Mouse (Mus musculus): ENCODE measurements around the gene Treml1.
"Not testable (repeated sequence)": the region's sequence is repeated elsewhere in the genome, so short reads cannot be mapped to it uniquely, and the experiment has no call there.

The Treml1 gene

DNA sequence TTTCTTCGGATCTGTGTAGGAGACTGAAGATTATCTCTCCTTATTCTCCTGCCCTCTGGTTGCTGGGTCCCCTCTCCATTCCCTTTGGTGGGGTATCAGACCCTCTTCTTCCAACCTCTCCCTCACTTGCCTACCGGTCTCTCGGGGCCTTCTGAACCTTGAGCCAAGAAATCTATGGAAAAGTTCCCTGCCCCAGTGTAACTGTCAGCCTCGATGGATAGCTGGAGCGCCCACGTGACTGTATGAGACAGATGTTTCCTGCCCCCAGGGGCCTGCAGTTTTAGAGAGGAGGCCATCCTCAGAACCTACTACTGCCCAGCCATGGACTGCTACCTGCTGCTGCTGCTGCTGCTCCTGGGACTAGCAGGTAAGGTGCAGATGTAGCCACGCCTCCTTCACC lies at the start of gene Treml1:
TSS of gene Treml1 (plus strand) at position 301 of the 400 bp plus-strand sequence.
- no peak for DNase-seq (ENCODE audit: low read depth)

DNA sequence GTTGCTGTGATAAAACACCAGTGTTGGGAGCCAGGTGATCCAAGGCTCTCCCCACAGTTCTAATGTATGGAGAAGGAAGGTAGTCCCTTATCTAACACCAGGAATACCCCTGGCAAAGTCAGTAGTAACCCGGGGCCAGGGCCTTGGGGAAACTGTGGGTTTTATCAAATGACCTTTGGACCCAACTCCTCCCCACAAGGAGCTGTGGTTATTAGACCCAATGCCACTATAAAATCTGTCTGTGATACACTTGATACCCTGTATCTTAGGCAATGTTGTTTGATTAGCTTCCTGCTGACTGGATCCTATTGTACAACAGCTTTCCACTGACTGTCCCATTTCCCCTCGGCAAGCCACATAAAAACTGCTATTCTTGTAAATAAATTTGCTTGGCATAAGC lies 47.6 kb upstream of the Treml1 start:
- no peak for DNase-seq (ENCODE audit: low read depth)

DNA sequence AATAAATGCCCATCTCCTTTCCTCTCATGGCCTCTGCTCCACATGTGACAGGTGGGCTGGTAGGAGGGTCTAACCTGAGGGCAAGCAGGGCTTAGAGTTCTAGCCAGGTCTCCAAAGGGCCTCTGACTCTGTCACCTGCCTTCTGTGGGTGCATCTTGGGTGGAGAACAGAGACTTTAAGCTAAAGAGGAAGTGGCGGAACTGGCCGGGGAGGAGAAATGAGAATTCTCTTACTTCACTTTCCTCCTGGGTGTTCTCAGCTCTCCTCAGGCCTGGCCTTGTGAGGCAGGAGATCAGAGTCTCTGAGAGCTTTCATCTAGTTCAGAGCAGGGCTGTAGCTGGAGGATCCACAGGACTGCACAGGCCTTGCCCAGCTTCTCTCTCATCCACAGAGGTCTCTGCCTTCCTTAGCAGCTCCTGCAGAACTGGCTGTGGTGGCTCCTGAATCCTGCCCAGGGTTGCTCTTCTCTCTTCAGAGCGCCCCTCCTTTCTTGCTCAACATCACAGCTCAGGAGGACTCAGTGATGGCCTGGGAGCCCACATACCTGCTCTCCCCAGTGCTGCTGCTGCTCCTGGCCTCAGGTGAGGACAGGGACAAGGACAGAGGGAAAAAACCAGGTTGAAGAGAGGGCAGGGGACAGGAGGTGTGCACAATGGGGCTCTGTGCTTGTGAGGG lies 43.7 kb upstream of the Treml1 start, which contains the start of gene B430306N03Rik:
TSS of gene B430306N03Rik (plus strand) at position 237 of the 675 bp plus-strand sequence.
- not testable (repeated sequence) for DNase-seq (ENCODE audit: low read depth)

DNA sequence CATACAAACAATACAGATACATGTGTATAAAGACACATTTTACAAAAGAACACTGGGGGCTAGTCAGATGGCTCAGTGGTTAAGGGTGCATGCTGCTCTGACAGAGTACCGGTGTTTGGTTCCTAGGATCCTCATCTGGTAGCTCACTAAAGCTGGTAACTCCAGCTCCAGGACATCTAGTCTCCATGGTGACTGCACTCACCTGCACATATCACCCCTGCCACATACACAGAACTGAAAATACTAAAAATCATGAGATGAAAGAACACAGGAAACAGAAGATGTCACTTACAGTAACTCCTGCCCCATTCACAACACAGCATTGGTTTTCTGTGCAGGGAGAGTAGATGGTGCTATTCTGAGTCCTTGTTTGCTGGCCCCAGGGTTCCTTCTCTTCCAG lies 41.0 kb upstream of the Treml1 start:
- DNase-seq (ENCODE audit: low read depth) = no peak

DNA sequence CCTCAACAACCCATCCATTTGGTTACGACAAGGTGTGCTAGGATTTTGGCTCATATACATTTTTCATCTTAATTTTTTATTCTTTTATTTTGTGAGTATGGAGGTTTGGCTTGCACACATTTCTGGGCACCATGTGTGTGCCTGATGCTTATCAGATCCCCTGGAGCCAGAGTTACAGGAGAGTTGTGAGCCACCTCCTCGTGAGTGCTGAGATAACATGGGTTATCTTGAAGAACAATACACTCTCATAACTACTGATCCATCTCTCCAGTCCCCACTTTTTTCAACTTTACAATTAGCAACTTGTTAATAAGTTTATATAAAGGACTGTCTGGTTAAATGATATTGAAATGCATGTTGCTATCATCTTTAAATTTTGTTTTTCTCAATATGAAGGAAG lies 38.4 kb upstream of the Treml1 start:
- DNase-seq (ENCODE audit: low read depth) = no peak

DNA sequence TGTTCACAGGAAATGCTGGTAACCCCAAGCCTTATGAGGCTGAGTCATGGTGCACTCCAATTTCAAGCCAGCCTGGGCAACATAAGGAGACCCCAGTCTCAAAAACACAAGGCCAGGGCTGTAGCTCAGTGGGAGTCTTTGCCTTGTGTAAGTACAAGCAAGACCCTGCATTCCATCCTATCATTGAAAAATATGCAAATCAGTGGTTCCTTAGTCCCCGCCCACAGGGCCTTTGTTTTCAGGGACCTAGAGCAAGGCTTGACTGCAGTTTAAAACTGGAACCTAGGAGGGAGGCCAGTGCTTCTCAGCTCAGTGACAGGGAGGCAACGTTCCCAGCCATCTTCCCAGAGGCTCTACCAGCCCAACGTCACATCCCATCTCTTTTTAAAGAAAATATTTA lies 36.5 kb upstream of the Treml1 start:
- no peak for DNase-seq (ENCODE audit: low read depth)

DNA sequence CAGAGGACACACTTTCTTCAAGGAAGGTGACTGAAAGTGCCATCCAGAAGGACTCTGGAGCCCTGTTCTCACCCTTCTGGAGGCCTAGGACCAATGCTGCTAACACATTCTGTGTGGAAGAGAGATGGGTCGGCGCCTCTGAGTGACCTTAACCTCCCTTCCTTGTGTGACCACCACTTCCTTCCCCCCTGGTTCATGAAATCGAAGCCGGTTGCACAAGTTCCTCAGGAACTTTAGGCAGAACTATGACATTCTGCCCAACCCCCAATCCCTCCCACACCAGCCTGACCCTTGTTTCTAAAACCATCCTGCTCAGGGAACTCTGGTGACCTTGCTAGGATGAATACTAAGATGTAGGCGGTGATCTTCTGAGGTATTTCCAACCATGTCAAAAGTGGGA lies 35.5 kb upstream of the Treml1 start:
- peak; percentile 31 for DNase-seq (ENCODE audit: low read depth)

DNA sequence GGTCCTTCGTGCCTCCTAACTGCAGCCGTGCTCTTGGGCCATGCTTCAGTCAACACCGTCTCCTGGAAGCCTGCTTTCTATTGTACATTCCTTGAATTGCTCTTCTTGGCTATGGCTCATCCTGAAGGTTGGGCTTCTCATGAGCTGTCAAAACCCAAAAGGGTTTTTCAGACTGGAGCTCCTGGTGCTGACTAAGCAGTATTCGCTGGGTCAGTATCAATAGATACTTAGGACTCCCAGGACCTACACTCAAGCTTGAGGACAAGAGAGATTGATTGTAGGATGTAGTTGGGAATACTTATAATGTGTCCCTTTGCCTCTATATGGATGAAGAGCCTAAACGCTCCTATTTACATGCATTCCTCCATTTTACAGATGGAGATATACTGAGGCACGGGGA lies 34.6 kb upstream of the Treml1 start:
- DNase-seq (ENCODE audit: low read depth) = no peak

DNA sequence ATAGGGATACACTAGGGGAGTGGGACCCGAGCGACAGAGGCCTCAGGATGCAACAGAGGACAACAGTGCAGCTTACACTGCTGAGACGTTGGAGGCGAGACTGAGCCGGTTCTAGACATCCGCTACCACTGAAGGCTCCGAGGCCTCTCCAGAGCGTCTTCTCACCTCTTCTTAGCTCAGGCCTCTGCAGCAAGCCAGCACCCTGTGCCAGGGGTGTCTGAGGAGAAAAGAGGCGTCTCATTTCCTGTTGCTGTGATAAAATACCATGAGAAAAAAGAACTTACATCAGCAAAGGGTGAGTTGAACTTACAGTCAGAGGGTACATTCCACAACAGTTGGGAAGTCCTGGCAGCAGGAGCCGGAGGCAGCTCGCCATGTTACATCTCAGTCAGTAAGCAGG lies 34.1 kb upstream of the Treml1 start:
- DNase-seq (ENCODE audit: low read depth) = no peak

DNA sequence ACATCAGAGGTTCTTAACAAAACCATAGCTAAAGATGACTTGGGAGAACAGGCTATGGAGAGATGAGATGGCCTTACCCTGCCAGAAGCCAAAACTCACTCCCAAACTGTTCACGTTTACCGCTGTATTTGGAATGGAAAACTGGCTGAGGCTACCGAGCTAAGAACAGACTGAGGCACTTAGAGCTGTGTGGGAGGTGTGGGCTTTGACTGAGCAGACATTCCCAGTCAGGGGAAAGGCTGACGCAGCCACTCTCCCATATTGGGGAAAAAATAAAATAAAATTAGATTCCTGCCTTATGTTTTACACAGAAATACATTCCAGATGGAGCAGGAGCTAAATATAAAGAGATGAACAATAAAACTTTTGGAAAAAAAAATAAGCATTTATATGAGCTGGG lies 33.1 kb upstream of the Treml1 start:
- no peak for DNase-seq (ENCODE audit: low read depth)

DNA sequence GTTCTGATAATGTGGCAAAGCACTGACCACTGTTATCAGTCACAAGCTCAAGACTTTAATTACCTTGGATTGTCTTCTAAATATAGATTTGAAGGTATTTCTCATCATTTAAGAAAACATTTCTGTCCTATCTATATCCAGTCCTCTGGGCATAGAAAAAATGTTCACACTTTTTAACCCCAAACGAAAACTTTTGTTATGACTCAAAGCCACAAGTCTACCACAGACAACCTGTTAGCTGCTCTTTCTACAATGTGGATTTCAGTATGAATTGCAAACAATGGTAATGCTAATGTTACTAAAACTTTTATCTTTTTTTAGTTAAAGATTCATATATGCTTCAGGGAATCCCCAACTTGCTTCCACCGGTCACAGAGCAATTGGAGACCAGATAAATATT lies 27.2 kb upstream of the Treml1 start:
- DNase-seq (ENCODE audit: low read depth) = no peak

DNA sequence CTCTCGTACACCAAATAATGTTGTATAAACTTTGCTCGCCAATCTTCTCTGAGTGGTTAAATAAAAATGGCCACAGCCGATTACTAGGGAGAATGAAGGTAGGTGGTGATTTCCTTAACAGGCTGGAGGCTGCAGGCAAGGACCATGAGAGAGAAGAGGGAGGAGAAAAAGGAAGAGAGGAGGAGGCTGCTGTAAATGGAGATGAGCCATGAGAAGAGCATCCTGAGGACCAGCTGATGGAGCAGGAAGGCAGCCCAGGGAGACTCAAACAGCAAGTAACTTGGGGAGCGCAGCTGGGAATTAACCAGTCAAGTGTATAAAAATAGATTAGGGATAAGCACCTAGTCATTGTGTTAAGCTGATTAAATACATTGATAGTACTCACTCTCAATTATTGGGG lies 25.5 kb upstream of the Treml1 start:
- DNase-seq (ENCODE audit: low read depth) = no peak

DNA sequence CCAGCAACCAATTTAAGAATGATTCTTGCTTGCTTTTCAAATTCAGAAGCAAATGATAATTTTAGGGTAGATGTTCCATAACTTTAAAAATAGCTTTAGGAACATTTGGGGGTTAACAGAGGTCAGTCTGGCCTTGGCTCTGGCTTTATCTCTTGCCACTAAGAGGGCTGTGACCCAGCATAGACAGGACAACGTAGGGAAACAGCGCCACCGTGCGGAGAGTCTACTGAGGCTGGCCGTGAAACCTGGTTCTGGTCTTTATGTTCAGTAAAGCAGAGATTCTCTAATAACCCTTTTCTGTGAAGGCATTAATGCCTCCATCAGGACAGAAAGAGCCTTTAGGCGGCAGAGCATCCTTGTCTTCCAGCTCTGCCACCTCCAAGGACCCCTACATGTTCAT lies 22.9 kb upstream of the Treml1 start:
- peak; percentile 75 for DNase-seq (ENCODE audit: low read depth)

DNA sequence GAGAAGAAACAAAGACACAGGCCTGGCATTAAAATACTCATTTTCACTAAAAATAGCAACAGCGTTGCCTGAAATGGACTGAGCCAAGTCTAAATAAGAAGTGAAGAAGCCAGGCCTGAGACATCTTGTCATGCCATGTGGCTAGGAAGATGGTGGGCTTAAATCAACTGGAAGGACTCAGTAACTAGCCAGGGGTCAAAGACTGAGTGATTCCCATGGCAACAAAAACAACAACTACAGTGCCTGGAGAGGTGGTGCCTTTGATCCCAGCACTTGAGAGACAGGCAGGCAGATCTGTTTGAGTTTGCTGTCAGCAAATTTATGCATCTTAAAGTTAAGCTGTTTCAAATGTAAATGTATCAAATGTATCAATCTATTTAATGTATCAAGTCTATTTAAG lies 19.4 kb upstream of the Treml1 start:
- DNase-seq (ENCODE audit: low read depth) = no peak

DNA sequence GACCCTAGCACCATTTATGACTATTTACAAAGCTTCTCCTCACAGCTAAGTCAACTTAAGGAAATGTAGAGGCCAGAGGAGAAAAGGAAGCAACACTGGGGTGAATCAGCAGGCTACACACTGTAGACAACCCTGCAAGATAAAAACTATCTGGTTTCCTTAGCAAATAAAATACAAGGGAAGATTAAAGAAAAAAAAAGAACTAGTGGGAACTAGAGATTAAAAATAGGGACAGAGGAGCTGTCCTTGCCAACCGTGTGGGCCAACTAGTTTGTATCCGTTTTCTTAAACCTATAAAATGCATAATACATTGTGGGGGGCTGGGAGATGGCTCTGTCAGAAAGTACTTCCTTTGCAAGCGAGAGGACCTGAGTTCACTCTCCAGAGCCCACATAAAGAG lies 17.8 kb upstream of the Treml1 start:
- no peak for DNase-seq (ENCODE audit: low read depth)

DNA sequence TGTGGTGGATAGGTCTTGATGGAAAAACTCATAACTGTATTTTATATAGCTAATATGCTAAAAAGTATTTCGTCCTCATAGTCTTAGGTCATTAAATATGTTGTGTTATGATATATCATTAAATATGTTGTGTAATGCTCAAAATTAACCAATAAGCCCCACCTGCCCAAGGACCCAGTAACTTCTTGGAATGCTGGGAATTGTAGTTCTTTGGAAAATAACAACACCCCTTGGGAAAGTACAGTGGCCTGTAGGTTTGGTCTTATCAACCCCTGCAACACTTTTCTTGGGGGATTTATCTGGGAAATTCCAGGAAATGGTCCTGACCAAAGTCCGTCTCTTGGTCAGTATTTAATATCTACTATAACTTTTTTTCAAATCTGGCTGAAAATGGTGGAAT lies 16.7 kb upstream of the Treml1 start:
- DNase-seq (ENCODE audit: low read depth) = no peak

DNA sequence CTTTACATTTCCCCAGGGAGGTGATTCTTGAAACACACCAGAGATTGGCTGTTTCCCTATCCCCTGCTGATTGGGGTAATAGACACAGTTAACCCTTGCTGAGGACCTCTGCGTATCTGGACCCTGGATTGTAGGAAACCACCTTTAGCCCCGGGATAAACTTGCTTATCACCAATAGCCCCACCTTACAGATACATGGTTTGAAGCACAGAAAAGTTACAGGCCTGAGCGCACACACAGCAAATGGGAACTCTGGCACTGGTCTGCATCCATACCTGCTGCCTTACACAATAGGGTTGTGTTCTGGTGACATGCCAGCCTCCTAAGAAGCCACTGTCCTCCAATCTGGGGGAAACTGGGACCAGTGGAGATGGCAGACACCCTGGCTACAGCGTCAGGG lies 13.9 kb upstream of the Treml1 start:
- DNase-seq (ENCODE audit: low read depth) = no peak

DNA sequence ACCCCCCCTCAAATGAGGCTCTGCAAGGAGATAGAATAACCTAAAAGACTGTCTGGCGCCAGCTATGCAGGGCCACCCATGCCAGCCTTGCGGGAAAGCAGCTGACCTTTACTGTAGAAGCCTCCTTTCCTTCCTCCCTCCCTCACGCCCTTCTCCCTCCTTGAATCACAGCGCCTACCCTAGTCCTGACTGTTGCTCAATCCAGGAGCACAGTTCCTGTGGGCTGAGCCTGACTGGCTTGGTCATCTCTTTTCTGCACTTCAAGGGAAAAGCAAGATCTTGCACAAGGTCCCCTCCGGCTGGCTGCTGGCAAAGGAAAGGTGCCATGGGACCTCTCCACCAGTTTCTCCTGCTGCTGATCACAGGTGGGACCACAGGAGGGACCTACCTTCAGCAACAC lies 13.5 kb upstream of the Treml1 start, which contains the start of gene Trem2:
TSS of gene Trem2 (plus strand) at position 171 of the 400 bp plus-strand sequence.
- DNase-seq (ENCODE audit: low read depth) = no peak

DNA sequence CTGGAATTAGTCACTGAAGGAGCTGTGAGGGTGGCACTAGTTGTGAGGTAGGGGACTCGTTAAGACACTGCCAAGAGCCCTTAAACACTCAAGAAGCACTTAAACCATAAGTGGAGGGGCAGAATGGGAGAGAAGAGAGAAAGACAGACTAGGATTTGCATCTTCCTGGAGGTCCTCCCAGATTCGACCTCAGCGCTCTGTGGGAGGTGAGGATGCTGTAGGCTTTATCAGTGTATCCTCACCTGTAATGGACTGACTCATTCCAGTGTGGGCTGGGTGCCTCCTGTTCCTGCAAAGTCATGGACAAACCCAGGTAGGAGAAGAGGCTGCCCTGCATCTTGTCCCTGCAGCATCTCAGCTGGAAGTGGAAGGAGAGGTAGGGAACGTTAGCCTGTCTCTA lies 12.9 kb upstream of the Treml1 start:
- DNase-seq (ENCODE audit: low read depth) = no peak

DNA sequence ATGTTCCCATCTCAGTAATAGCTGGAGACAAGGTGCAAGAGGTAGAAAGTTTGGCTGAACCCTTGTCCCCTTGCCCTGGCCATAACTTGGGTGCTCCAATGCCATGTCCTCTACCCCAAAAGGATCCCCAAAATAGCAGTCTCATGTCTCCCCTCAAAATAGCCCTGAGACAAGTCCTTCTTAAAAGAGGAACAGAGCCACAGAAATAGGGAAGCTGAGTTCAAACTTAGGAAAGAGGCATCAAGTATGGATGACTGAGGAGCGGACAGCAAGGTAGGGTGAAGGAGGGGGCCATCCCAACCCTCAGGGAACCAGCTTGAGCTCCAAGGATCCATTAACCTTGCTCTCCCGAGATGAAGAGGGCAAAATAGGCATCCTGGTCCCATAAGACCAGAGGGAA lies 12.4 kb upstream of the Treml1 start:
- no peak for DNase-seq (ENCODE audit: low read depth)

DNA sequence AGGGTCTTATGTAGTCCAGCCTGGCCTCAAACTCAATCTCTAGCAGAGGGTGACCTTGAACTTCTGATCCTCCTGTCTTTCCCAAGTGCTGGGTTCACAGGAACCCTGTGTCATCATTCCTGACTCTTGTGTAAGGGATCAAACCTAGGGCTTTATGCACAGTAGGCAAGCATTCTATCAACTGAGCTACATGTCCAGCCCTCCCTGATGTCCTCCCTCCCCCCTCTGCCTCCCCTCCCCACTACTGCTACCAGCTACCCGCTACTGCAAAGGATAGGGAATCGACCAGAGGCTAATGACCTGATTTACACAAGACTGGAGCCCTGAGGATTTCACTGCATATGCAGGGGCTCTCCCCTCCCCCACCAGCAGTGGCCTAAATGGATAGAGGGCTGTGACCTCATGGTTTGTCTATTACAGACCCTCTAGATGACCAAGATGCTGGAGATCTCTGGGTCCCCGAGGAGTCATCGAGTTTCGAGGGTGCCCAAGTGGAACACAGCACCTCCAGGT lies 9.0 kb upstream of the Treml1 start:
- no peak for DNase-seq (ENCODE audit: low read depth)

DNA sequence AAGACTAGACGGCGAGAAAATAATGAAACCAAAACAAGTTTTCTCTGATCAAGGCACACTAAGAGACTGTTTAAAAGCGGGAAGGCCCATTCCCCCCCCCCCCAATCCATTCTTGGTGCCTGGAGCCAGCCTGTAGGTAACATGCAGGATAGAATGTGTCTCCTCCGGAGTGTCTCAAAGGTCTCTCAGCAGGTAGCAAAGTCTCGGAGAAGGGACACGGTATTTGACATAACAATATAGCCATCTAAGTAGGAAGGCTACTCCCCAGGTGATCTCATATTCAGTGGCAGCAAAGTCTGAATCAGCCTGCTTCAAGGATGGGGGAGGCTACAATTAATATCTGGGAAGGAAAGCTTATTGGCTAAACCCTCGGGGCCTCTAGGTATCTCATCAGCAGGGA lies 6.7 kb upstream of the Treml1 start:
- not testable (repeated sequence) for DNase-seq (ENCODE audit: low read depth)

DNA sequence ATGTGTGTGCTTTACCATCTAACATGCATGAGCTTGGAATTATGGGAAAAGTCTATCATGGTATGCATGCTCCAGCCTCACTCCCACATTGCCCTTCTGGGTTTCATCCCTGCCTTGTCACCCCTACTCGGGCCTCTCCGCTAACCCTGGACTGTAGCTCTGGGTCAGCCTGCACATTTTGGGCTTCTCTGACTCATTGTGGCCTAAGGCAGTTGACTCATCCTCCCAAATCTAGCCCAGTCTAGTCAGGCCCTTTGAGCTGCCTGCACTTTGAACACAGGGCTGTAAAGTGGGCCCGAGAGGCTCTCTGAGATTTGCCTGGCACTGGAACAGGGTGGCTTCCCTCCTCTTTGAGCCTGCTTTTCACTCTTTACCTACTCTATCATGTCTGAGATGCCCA lies 3.9 kb upstream of the Treml1 start:
- DNase-seq (ENCODE audit: low read depth) = no peak

DNA sequence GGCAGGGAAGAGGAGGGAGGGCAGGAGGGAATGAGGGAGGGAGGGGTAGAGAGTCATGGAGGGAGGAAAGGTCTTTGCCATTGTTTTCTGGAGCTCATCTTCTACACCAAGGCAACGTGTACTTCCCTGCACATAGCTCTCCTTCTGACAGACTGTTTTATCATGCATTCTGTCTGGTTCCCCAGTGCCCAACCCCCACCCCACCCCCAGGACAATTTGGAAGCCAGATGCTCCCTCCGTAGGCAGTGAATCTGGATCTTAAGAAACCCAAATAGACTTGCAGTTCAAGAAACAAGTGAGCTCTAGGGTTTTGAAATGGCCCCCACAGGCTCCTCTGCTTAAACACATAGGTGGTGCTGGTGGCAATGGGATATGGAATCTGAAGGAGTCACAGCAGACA lies 1.8 kb upstream of the Treml1 start:
- no peak for DNase-seq (ENCODE audit: low read depth)

Measured in c-Kit-positive CD71-negative TER-119-negative erythroid progenitor cells, embryonic 14.5 days (primary cell).